Mouse (Mus musculus) limb, embryonic 14.5 days (tissue): ENCODE results near the gene Pagr1b. TPM values are rescaled to one million over a fixed set of nuclear protein-coding genes. Genes with fewer than 3 reads are reported as not detected.

Experiments
- ATAC-seq: fragments of 200-750 bp; cut with Nextera tagmentation; 2 replicates; pipeline ENCODE4 v1.8.0; 2017; ENCODE audit warnings: low read depth, moderate number of reproducible peaks, moderate TSS enrichment; ENCODE audit not compliant: low FRiP score
- DNase-seq: peaks from one replicate; pipeline ENCODE4 v3.0.0-alpha.2; 2015; ENCODE audit warnings: low spot score
- H3K27ac ChIP-seq: fragments of 300-500 bp; sonication (generic); replicated peaks from 2 replicates; pipeline ENCODE4 v1.5.1; 2014; ENCODE audit warnings: low read depth, mild to moderate bottlenecking, low read length, moderate library complexity, mixed read lengths
- H3K27me3 ChIP-seq: fragments of 300-500 bp; sonication (generic); 2 replicates; pipeline ENCODE4 v1.6.1; 2014; ENCODE audit warnings: low read length, mixed read lengths; ENCODE audit not compliant: control insufficient read depth, insufficient read depth
- H3K36me3 ChIP-seq: fragments of 300-500 bp; sonication (generic); 2 replicates; pipeline ENCODE4 v1.6.1; 2014; ENCODE audit warnings: mild to moderate bottlenecking, low read length, moderate library complexity, mixed read lengths; ENCODE audit not compliant: control insufficient read depth, insufficient read depth
- H3K4me1 ChIP-seq: fragments of 300-500 bp; sonication (generic); 2 replicates; pipeline ENCODE4 v1.6.1; 2014; ENCODE audit warnings: antibody characterized with exemption, low read length, mixed read lengths; ENCODE audit not compliant: control insufficient read depth, insufficient read depth
- H3K4me2 ChIP-seq: fragments of 300-500 bp; sonication (generic); replicated peaks from 2 replicates; pipeline ENCODE4 v1.6.1; 2014; ENCODE audit warnings: low read depth, mild to moderate bottlenecking, low read length, moderate library complexity; ENCODE audit not compliant: severe bottlenecking
- H3K4me3 ChIP-seq: fragments of 300-500 bp; sonication (generic); replicated peaks from 2 replicates; pipeline ENCODE4 v1.5.1; 2014; ENCODE audit warnings: low read length
- H3K9ac ChIP-seq: fragments of 300-500 bp; sonication (generic); 2 replicates; pipeline ENCODE4 v1.6.1; 2014; ENCODE audit warnings: mild to moderate bottlenecking, low read depth, low read length, moderate library complexity; ENCODE audit not compliant: severe bottlenecking
- H3K9me3 ChIP-seq: fragments of 300-500 bp; sonication (generic); 2 replicates; pipeline ENCODE4 v1.6.1; 2016; ENCODE audit warnings: low read length; ENCODE audit not compliant: control insufficient read depth
- POLR2A ChIP-seq: fragments of 200-500 bp; IDR thresholded peaks from 2 replicates; pipeline ENCODE4 v1.8.0; 2012; ENCODE audit warnings: inconsistent platforms, mild to moderate bottlenecking, moderate library complexity, borderline replicate concordance; ENCODE audit not compliant: insufficient read depth, insufficient read length; ENCODE audit errors: extremely low read depth
- WGBS: fragments of 180-500 bp; shearing (Covaris S2); extraction: QIAGEN DNeasy Blood & Tissue Kit; methylation state at CpG from one replicate; pipeline ENCODE4 v1.1.7; 2014; 5-methylcytosine and 5-hydroxymethylcytosine counted together
- polyA plus RNA-seq, 2 experiments: library from polyadenylated mRNA; depleted of rRNA in 1 of 2; stranded (reverse) in 1 of 2; unstranded in 1 of 2; fragments of >200 nt; fragmentation: Nextera tagmentation in 1 of 2; extraction: Ambion mirVana in 1 of 2; gene quantifications; 2 replicates each; pipeline versions ENCODE4 v1.2.1 to v1.2.3; 2012 to 2014

The Pagr1b gene
- polyA plus RNA-seq, 2 experiments = 3.2 TPM; not detected in 1

GRCm38 (mm10) chr7:127025556-127026160 lies 9.4 kb upstream of the Pagr1b start:
- H3K36me3 ChIP-seq = peaks cover 57% of the 10 kb centered on the region
- WGBS = 1% methylated on average over 43 of the region's 65 CpGs

GRCm38 (mm10) chr7:127024755-127025555 lies 8.7 kb upstream of the Pagr1b start:
- Histone ChIP-seq H3K27me3 (no peaks in the 10 kb centered on the region), H3K4me3 (peak overlapping the region; percentile 96), H3K9me3 (no peaks in the 10 kb centered on the region), H3K27ac (peak overlapping the region; percentile 98), H3K36me3 (peaks cover 51% of the 10 kb centered on the region), H3K4me2 (peak overlapping the region; percentile 90), H3K4me1 (peaks cover 45% of the 10 kb centered on the region), H3K9ac (peak overlapping the region; percentile 97)
- ATAC-seq (peak; percentile 1; the same call in 1 of the 2 replicates), DNase-seq (peak; percentile 79)
- under 1% methylated on average over 28 of the region's 30 CpGs for WGBS
- no peak for TF ChIP-seq POLR2A

More at GRCm38 (mm10) chr7:127025556-127026160, 9.4 kb upstream of the Pagr1b start:
- Histone ChIP-seq H3K27me3 (no peaks in the 10 kb centered on the region), H3K4me2 (peak overlapping the region; percentile 90), H3K4me3 (peak overlapping the region; percentile 96), H3K9me3 (no peaks in the 10 kb centered on the region), H3K4me1 (peaks cover 38% of the 10 kb centered on the region), H3K27ac (peak overlapping the region; percentile 98), H3K9ac (peak overlapping the region; percentile 97)
- no peak for TF ChIP-seq POLR2A
- ATAC-seq (no peak), DNase-seq (no peak)

- DNase-seq = no peak
- H3K4me1 ChIP-seq = peaks cover 54% of the 10 kb centered on the region
- H3K36me3 ChIP-seq = peaks cover 45% of the 10 kb centered on the region
- H3K4me2 ChIP-seq = peak overlapping the region; percentile 90
- no peak for ATAC-seq
- H3K9ac ChIP-seq = peak overlapping the region; percentile 97
- H3K4me3 ChIP-seq = peak overlapping the region; percentile 96
- WGBS = 21% methylated on average over 19 of the region's 19 CpGs
- no peaks in the 10 kb centered on the region for H3K9me3 ChIP-seq
- no peaks in the 10 kb centered on the region for H3K27me3 ChIP-seq
- peak overlapping the region; percentile 98; the same call in 1 of the 2 replicates for H3K27ac ChIP-seq
- TF ChIP-seq POLR2A = no peak
Observed at GRCm38 (mm10) chr7:127023896-127024690, 7.8 kb upstream of the Pagr1b start.

DNA sequence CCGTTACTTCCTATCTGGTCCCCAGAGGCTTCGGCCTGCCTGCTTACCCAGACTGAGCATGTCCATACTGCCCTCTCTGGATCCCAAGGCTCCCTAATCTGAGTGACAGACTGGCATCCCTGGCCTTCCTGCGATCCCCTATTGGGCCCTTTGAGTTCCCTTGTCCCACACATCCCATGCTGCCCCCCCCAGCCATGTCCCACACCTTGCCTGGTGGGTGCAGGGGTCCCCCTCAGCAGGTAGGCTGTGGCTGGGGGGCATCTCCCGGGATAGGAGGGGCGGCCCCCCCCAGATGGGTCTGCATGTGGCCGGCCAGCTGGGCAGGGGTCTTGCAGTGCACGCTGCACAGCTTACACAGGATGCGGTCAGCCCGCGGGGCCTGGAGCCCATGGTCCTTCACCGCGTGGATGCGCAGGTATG lies 7.0 kb upstream of the Pagr1b start:
- peaks cover 55% of the 10 kb centered on the region for H3K4me1 ChIP-seq
- H3K9me3 ChIP-seq = no peaks in the 10 kb centered on the region
- H3K27me3 ChIP-seq = no peaks in the 10 kb centered on the region
- 74% methylated on average over 13 of the region's 13 CpGs for WGBS
- H3K4me2 ChIP-seq = peak overlapping the region; percentile 90
- H3K36me3 ChIP-seq = peaks cover 40% of the 10 kb centered on the region
- peak overlapping the region; percentile 97 for H3K9ac ChIP-seq
- no peak for TF ChIP-seq POLR2A
- no peak overlapping the region for H3K27ac ChIP-seq
- ATAC-seq = no peak
- DNase-seq = no peak
- H3K4me3 ChIP-seq = peak overlapping the region; percentile 96
